11 mouse cellular contexts compared by ENCODE assay signal in genomic region chr4:148121362-148121761, GRCm38 (mm10). TPM values are rescaled to one million over a fixed set of nuclear protein-coding genes. Genes with fewer than 3 reads are reported as not detected.
DNase-seq lines count a peak whose midpoint lies in the region; ATAC-seq and TF ChIP-seq lines count a peak whose summit lies in the region.
"Had no signal": no experiment of that assay in that cellular context is flagged by ENCODE, and none has a peak within 500 bp of the region (broad histone marks: within the 10 kb centered on the region; RNA-seq: fewer than 3 reads in every experiment).

No protein-coding gene starts in this region.

- intact Hi-C loops in left cerebral cortex, postnatal 25 days (cut with DNase I) = loop anchor here (5.0 kb wide), 1 partner anchor 306 kb away; no protein-coding TSS in a partner anchor
- intact Hi-C loops in heart, postnatal 10 days (cut with DNase I) = no loop called here

- H3K4me1 ChIP-seq in forebrain, embryonic 15.5 days = peaks cover 54% of the 10 kb centered on the region
- peaks cover 24% of the 10 kb centered on the region for H3K4me1 ChIP-seq in neural tube, embryonic 15.5 days

- H3K9me3 ChIP-seq in forebrain, embryonic 15.5 days = no peaks in the 10 kb centered on the region
- no peaks in the 10 kb centered on the region for H3K9me3 ChIP-seq in neural tube, embryonic 15.5 days (replicated peaks)

- H3K4me3 ChIP-seq in forebrain, embryonic 15.5 days = no peak overlapping the region
- H3K4me3 ChIP-seq in layer of hippocampus, adult 2 months = no peak overlapping the region
- H3K4me3 ChIP-seq in neural tube, embryonic 15.5 days (replicated peaks) = no peak overlapping the region
- H3K4me3 ChIP-seq: heart, adult 2 months had no signal

- H3K27me3 ChIP-seq in forebrain, embryonic 15.5 days = no peaks in the 10 kb centered on the region
- no peaks in the 10 kb centered on the region for H3K27me3 ChIP-seq in neural tube, embryonic 15.5 days (replicated peaks)

- 40% methylated on average over 4 of the region's 4 CpGs for WGBS in forebrain, embryonic 15.5 days
- WGBS in neural tube, embryonic 15.5 days = 66% methylated on average over 4 of the region's 4 CpGs

- peak; percentile 81 for ATAC-seq in forebrain, embryonic 15.5 days (replicated peaks)
- ATAC-seq in neural tube, embryonic 15.5 days (ENCODE audit: low FRiP score) = peak; percentile 57
- ATAC-seq: inflammation-experienced regulatory T-cells, adult 6 months had no signal

- no peak for TF ChIP-seq CTCF in layer of hippocampus, adult 2 months (conservative IDR thresholded peaks at IDR 0.05)

- H3K36me3 ChIP-seq in forebrain, embryonic 15.5 days = no peaks in the 10 kb centered on the region
- H3K36me3 ChIP-seq in neural tube, embryonic 15.5 days = no peaks in the 10 kb centered on the region

- no peak overlapping the region for H3K4me2 ChIP-seq in forebrain, embryonic 15.5 days (replicated peaks)
- H3K4me2 ChIP-seq in neural tube, embryonic 15.5 days = no peak overlapping the region

- no peak overlapping the region for H3K9ac ChIP-seq in forebrain, embryonic 15.5 days (replicated peaks)
- H3K9ac ChIP-seq in neural tube, embryonic 15.5 days (replicated peaks) = no peak overlapping the region

- peak; percentile 28 to 39 for DNase-seq in left cerebral cortex, postnatal 25 days (ENCODE audit: low spot score in 2 of 2)
- no peak for DNase-seq in left cerebral cortex, adult 8-10 months (ENCODE audit: low spot score in 2 of 2)
- peak; percentile 65 to 72 for DNase-seq in layer of hippocampus, adult 2 months (ENCODE audit: low spot score in 2 of 2)
- no peak for DNase-seq in adrenal gland, adult 2 months
- DNase-seq in heart, postnatal 10 days = no peak
- no peak for DNase-seq in kidney, adult 11 months
- DNase-seq: heart, adult 2 months; thymus, postnatal 25 days had no signal

- H3K27ac ChIP-seq in forebrain, embryonic 15.5 days (replicated peaks) = peak overlapping the region; percentile 88
- no peak overlapping the region for H3K27ac ChIP-seq in layer of hippocampus, adult 2 months
- peak overlapping the region; percentile 81 for H3K27ac ChIP-seq in neural tube, embryonic 15.5 days (replicated peaks)
- H3K27ac ChIP-seq: heart, adult 2 months had no signal

RNA-seq across cellular contexts. Expression of gene Mad2l2, which starts 8.8 kb away (rescaled TPM):
- 10 to 100 TPM; 11.2 to 14.9 TPM for total RNA-seq in left cerebral cortex, postnatal 25 days (2021)
- total RNA-seq in left cerebral cortex, adult 8-10 months (2022) = 10 to 100 TPM; 15.8 to 18.8 (median 16.4) TPM
- 123 and 127 TPM in 2 replicates for polyA plus RNA-seq in forebrain, embryonic 15.5 days (2015; fragmentation: Nextera tagmentation; extraction: Ambion mirVana)
- 10 to 100 TPM; 13.8 to 14.5 TPM for total RNA-seq in layer of hippocampus, adult 2 months (2021)
- polyA plus RNA-seq in neural tube, embryonic 15.5 days (2015; fragmentation: Nextera tagmentation; extraction: Ambion mirVana) = 99.2 and 99.9 TPM in 2 replicates
- 10 to 100 TPM; 23.4 to 27.3 TPM for total RNA-seq in adrenal gland, adult 2 months (2021)
- polyA plus RNA-seq in adrenal gland, adult 2 months (2012; rRNA removed) = 30.9 and 36.7 TPM in 2 replicates
- 10 to 100 TPM; 12.5 to 15.1 TPM for total RNA-seq in heart, postnatal 10 days (2021)

RNA-seq across cellular contexts. Expression of gene Draxin, which starts 9.1 kb away (rescaled TPM):
- total RNA-seq in left cerebral cortex, postnatal 25 days (2021) = under 1 TPM; 0.28 to 0.37 TPM
- under 1 TPM; 0.23 to 0.38 (median 0.30) TPM for total RNA-seq in left cerebral cortex, adult 8-10 months (2022)
- 21.2 TPM in 2 replicates for polyA plus RNA-seq in forebrain, embryonic 15.5 days (2015; fragmentation: Nextera tagmentation; extraction: Ambion mirVana)
- total RNA-seq in layer of hippocampus, adult 2 months (2021) = 1 to 10 TPM in 1 of 2 experiments, under 1 TPM in 1; 0.83 to 1.0 TPM
- polyA plus RNA-seq in neural tube, embryonic 15.5 days (2015; fragmentation: Nextera tagmentation; extraction: Ambion mirVana) = 7.3 and 10.4 TPM in 2 replicates
- under 1 TPM; 0.14 TPM for total RNA-seq in adrenal gland, adult 2 months (2021)
- 0.07 and 0.12 TPM in 2 replicates for polyA plus RNA-seq in adrenal gland, adult 2 months (2012; rRNA removed)
- not detected for total RNA-seq in heart, postnatal 10 days (2021)
- polyA plus RNA-seq: inflammation-experienced regulatory T-cells, adult 6 months had no signal

RNA-seq across cellular contexts. Expression of gene Fbxo6, which starts 30.6 kb away (rescaled TPM):
- 10 to 100 TPM; 26.9 to 28.0 TPM for total RNA-seq in left cerebral cortex, postnatal 25 days (2021)
- total RNA-seq in left cerebral cortex, adult 8-10 months (2022) = 10 to 100 TPM; 30.7 to 39.0 (median 36.2) TPM
- polyA plus RNA-seq in forebrain, embryonic 15.5 days (2015; fragmentation: Nextera tagmentation; extraction: Ambion mirVana) = 15.6 and 18.0 TPM in 2 replicates
- 10 to 100 TPM; 25.4 to 29.8 TPM for total RNA-seq in layer of hippocampus, adult 2 months (2021)
- polyA plus RNA-seq in neural tube, embryonic 15.5 days (2015; fragmentation: Nextera tagmentation; extraction: Ambion mirVana) = 20.6 and 21.9 TPM in 2 replicates
- total RNA-seq in adrenal gland, adult 2 months (2021) = 10 to 100 TPM; 45.8 to 66.9 TPM
- polyA plus RNA-seq in adrenal gland, adult 2 months (2012; rRNA removed) = 102 and 123 TPM in 2 replicates
- 10 to 100 TPM; 26.4 to 26.9 TPM for total RNA-seq in heart, postnatal 10 days (2021)

RNA-seq across cellular contexts. Expression of gene Agtrap, which starts 33.5 kb away (rescaled TPM):
- 1 to 10 TPM; 6.3 to 7.8 TPM for total RNA-seq in left cerebral cortex, postnatal 25 days (2021)
- total RNA-seq in left cerebral cortex, adult 8-10 months (2022) = 10 to 100 TPM in 2 of 4 experiments, 1 to 10 TPM in 2; 9.1 to 13.5 (median 10.6) TPM
- polyA plus RNA-seq in forebrain, embryonic 15.5 days (2015; fragmentation: Nextera tagmentation; extraction: Ambion mirVana) = 4.6 and 5.6 TPM in 2 replicates
- 1 to 10 TPM; 7.2 to 9.8 TPM for total RNA-seq in layer of hippocampus, adult 2 months (2021)
- polyA plus RNA-seq in neural tube, embryonic 15.5 days (2015; fragmentation: Nextera tagmentation; extraction: Ambion mirVana) = 5.2 and 10.4 TPM in 2 replicates
- total RNA-seq in adrenal gland, adult 2 months (2021) = 10 to 100 TPM; 75.4 to 97.8 TPM
- 135 and 174 TPM in 2 replicates for polyA plus RNA-seq in adrenal gland, adult 2 months (2012; rRNA removed)
- total RNA-seq in heart, postnatal 10 days (2021) = 10 to 100 TPM; 33.6 to 37.0 TPM

RNA-seq across cellular contexts. Expression of gene Fbxo44, which starts 38.9 kb away (rescaled TPM):
- 100 to 1,000 TPM; 133 to 134 TPM for total RNA-seq in left cerebral cortex, postnatal 25 days (2021)
- 100 to 1,000 TPM; 142 to 153 (median 149) TPM for total RNA-seq in left cerebral cortex, adult 8-10 months (2022)
- polyA plus RNA-seq in forebrain, embryonic 15.5 days (2015; fragmentation: Nextera tagmentation; extraction: Ambion mirVana) = 60.7 and 64.6 TPM in 2 replicates
- 100 to 1,000 TPM; 136 to 141 TPM for total RNA-seq in layer of hippocampus, adult 2 months (2021)
- 89.4 and 104 TPM in 2 replicates for polyA plus RNA-seq in neural tube, embryonic 15.5 days (2015; fragmentation: Nextera tagmentation; extraction: Ambion mirVana)
- 10 to 100 TPM; 11.4 to 16.3 TPM for total RNA-seq in adrenal gland, adult 2 months (2021)
- polyA plus RNA-seq in adrenal gland, adult 2 months (2012; rRNA removed) = 20.4 and 26.5 TPM in 2 replicates
- 10 to 100 TPM; 11.2 to 11.8 TPM for total RNA-seq in heart, postnatal 10 days (2021)

Comparison
In these comparisons a context has a peak if more than half of its experiments do, and no peak if none do; other contexts are left out.
1. DNase-seq: peak in left cerebral cortex, postnatal 25 days (2 of 2) and layer of hippocampus, adult 2 months (2 of 2); none in left cerebral cortex, adult 8-10 months (0 of 2), adrenal gland, adult 2 months (single experiment), heart, postnatal 10 days (0 of 2) and kidney, adult 11 months (single experiment).